Mouse (Mus musculus): ENCODE data around the gene Sdhaf4. TPM values are rescaled to one million over a fixed set of nuclear protein-coding genes. Genes with fewer than 3 reads are reported as not detected.

Sdhaf4 gene
- 14.9 TPM for total RNA-seq (2023)

GRCm38 (mm10) chr1:24005070-24005804 lies at the start of gene Sdhaf4:
TSS of gene Sdhaf4 (minus strand) at chr1:24005656.

Other genes starting within 250 kb of the Sdhaf4 start
- gene B3gat2, start 243.9 kb downstream of the Sdhaf4 start, total RNA-seq (2023), result not detected
- gene Smap1, start 83.3 kb downstream of the Sdhaf4 start, total RNA-seq (2023), result 45.1 TPM
- 1.2 TPM for gene Fam135a, start 94.7 kb upstream of the Sdhaf4 start, total RNA-seq (2023)
- gene Col9a1, start 172.0 kb upstream of the Sdhaf4 start, total RNA-seq (2023), result not detected

Measured in CD8-positive naive resting alpha-beta T cell, adult 57 days (primary cell).